Mouse (Mus musculus) T-helper 17 cell (primary cell): Measurements from ENCODE around the gene Phldb3.

Source experiments
- in situ Hi-C, 2 experiments: fragments of 300-600 bp; cut with MboI, MseI; formaldehyde crosslinking; loops; 1 replicate in 1 of 2; 2 replicates in 1 of 2; pipeline ENCODE4 v1.15.1; 2025; ENCODE audit warnings: high pct_unique_total_duplicates in 2 of 2

Phldb3 gene

GRCm38 (mm10) chr7:24630116-24630880 lies 19.7 kb downstream of the Phldb3 start:
- in situ Hi-C loops = no loop called here

- in situ Hi-C loops = no loop called here
Observed at GRCm38 (mm10) chr7:24636264-24636663, 25.7 kb downstream of the Phldb3 start, which contains the start of gene Lypd3. Lypd3 (plus strand) TSS chr7:24636550.

GRCm38 (mm10) chr7:24637046-24637445 lies 26.5 kb downstream of the Phldb3 start:
- in situ Hi-C loops = no loop called here

GRCm38 (mm10) chr7:24638026-24638856 lies 27.7 kb downstream of the Phldb3 start:
- in situ Hi-C loops = no loop called here

- in situ Hi-C loops = no loop called here
Observed at GRCm38 (mm10) chr7:24640450-24640849, 29.9 kb downstream of the Phldb3 start.

GRCm38 (mm10) chr7:24642491-24642890 lies 31.9 kb downstream of the Phldb3 start:
- in situ Hi-C loops = no loop called here

GRCm38 (mm10) chr7:24644492-24644891 lies 33.9 kb downstream of the Phldb3 start:
- in situ Hi-C loops = no loop called here

GRCm38 (mm10) chr7:24644996-24645395 lies 34.4 kb downstream of the Phldb3 start:
- in situ Hi-C loops = no loop called here

- in situ Hi-C loops = no loop called here
Observed at GRCm38 (mm10) chr7:24646486-24646885, 35.9 kb downstream of the Phldb3 start.

- in situ Hi-C loops = no loop called here
Observed at GRCm38 (mm10) chr7:24653681-24654080, 43.1 kb downstream of the Phldb3 start.

- in situ Hi-C loops = loop anchor here (5.0 kb wide), 1 partner anchor 48 kb away; the partner anchor contains the start of gene Phldb3 (in 2 of the 2)
Observed at GRCm38 (mm10) chr7:24659737-24660357, 49.3 kb downstream of the Phldb3 start.

- in situ Hi-C loops = no loop called here
Observed at GRCm38 (mm10) chr7:24661118-24661904, 50.7 kb downstream of the Phldb3 start.

- in situ Hi-C loops = no loop called here
Observed at GRCm38 (mm10) chr7:24662575-24662974, 52.0 kb downstream of the Phldb3 start.

- in situ Hi-C loops = no loop called here
Observed at GRCm38 (mm10) chr7:24664301-24664700, 53.7 kb downstream of the Phldb3 start.

- in situ Hi-C loops = no loop called here
Observed at GRCm38 (mm10) chr7:24664959-24665358, 54.4 kb downstream of the Phldb3 start.

- in situ Hi-C loops = no loop called here
Observed at GRCm38 (mm10) chr7:24671944-24672439, 61.4 kb downstream of the Phldb3 start.

- in situ Hi-C loops = no loop called here
Observed at GRCm38 (mm10) chr7:24676575-24676974, 66.0 kb downstream of the Phldb3 start, which contains the start of gene Tex101. Tex101 (minus strand) TSS chr7:24676675.
